Mouse (Mus musculus) embryonic fibroblast, embryonic 13.5 days (primary cell): Measurements from ENCODE around the gene Rpl10a.

Experiments used
- CTCF ChIP-seq: IDR thresholded peaks from 2 replicates; pipeline ENCODE4 v1.5.1; 2011; ENCODE audit warnings: mild to moderate bottlenecking, control low read depth, low read length, moderate library complexity, borderline replicate concordance; ENCODE audit not compliant: insufficient read depth
- POLR2A ChIP-seq: IDR thresholded peaks from 2 replicates; pipeline ENCODE4 v1.6.1; 2011; ENCODE audit warnings: low read depth, mild to moderate bottlenecking, control low read depth, low read length, moderate library complexity

- TF ChIP-seq CTCF = no peak
- TF ChIP-seq POLR2A = no peak; the same call in 1 of the 2 replicates
Measured at GRCm38 (mm10) chr17:28328946-28329345, 675 bp downstream of the Rpl10a start.
